Mouse (Mus musculus) cerebellum, postnatal 10 days (tissue): ENCODE results near the gene Taar7e.
"Not testable (repeated sequence)": the region's sequence is repeated elsewhere in the genome, so short reads cannot be mapped to it uniquely, and the experiment has no call there.

ENCODE experiments used
- DNase-seq, 2 experiments: peaks; one replicate each; pipeline ENCODE4 v3.0.0; 2021; ENCODE audit warnings: mixed read lengths in 2 of 2

Taar7e gene

DNA sequence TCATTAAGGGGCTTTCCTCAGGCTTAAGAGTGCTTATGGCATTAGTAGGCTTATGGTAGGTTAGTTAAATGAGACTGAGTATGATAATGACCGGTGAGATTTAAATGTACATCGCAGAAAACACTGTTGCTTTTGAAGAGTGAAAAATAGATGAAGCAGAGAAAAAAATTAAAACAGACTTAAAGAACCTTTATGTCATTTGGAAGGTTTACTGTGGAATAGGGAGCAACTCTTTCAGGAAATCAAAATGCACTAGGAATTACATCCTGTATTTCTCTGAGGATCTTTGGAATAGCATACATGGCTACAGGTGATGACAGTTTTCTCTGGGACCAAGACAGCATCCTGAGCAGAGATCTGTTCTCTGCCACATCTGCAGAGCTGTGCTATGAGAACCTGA, at the start of gene Taar7e:
Gene Taar7e (plus strand): TSS at position 301 of the 400 bp plus-strand sequence.
- DNase-seq, result no peak

DNA sequence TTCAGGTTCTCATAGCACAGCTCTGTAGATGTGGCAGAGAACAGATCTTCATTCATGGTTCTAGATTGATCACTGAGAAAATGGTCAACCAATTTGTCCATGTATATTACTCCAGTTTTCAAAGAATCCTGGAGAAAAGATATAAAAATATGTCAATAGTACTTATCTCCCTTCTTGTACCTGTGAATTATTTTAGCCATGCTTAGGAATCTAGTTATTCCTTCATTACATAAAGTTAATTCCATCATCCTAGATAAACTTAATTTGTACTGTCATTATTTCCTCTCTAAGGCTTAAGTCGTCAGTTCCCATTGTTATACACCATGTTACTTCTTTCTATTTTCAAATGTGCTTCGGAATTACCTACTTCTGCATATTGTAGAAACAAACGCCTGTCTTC, 44.0 kb upstream of the Taar7e start, which contains the start of gene Taar7a:
Gene Taar7a (minus strand): TSS at position 101 of the 400 bp plus-strand sequence.
- DNase-seq, result no peak

DNA sequence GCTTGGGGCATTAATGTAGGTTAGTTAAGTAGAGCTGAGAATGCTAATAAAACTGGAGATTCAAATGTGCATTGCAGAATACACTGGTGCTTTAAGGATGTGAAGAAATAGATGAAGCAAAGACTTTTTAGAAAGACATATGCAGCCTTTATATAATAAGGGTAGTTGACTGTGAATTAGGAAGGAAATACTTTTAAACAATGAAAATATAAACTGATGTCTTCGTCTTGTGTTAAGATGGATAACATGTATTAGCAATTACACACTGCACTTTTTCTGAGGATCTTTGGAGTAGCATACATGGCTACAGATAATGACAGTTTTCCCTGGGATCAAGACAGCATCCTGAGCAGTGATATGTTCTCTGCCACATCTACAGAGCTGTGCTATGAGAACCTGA, 37.8 kb upstream of the Taar7e start, which contains the start of gene Taar7b:
Gene Taar7b (plus strand): TSS at position 301 of the 400 bp plus-strand sequence.
- no peak for DNase-seq

DNA sequence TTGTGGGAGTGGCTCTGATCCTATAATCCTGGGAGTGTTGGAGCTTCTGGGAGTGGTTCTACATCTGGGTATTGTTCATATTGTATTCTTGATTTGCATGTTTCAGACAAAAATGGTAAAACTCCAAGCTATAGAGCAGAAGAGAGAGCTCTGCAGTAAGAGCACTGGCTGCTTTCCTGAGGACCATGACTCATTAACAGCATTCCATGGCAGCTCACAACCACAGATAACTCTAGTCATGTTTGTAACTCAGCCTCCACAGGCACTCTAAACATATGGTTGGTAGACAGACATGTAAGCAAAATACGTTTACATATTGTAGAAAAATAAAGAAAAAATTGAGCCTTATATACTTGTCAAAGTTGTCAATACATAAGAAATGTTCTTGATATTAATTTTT, 31.0 kb upstream of the Taar7e start:
- no peak for DNase-seq

DNA sequence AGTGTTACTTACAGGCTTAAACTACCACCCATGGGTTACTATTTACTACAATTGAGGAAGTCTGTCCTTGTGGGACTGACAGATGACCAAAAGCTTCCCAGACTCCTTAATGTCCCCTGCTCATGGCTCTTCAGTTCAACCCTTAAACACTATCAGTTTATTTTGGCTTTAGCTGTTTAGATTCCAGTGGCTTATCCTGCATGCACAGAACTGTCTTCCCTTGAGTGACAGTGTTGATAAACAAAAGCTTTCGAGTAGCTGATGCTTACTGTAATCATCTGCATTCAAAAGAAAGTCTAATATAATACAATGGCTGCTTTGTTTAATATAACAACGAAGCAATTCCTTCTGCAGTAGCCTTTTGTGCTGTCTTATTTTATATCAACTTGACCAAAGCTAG, 30.4 kb upstream of the Taar7e start:
- DNase-seq, result no peak

DNA sequence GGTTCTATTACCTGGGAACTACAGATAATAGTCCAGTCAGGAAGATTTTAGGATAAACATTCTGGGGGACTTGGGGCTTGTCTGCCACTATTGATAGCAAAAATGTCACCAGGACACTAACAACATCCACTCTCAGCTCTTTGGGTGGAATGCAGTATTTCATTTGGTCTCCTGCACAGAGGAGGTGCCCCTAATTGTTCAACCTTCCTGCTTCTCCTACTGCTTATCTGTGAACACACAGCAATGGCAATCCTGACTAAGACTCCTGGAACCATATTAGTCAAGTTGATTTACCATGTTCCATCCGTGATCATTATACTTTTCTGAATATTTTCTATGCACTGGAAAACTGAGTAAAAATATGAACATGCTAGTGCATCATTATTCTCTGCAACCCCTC, 29.3 kb upstream of the Taar7e start:
- no peak for DNase-seq

DNA sequence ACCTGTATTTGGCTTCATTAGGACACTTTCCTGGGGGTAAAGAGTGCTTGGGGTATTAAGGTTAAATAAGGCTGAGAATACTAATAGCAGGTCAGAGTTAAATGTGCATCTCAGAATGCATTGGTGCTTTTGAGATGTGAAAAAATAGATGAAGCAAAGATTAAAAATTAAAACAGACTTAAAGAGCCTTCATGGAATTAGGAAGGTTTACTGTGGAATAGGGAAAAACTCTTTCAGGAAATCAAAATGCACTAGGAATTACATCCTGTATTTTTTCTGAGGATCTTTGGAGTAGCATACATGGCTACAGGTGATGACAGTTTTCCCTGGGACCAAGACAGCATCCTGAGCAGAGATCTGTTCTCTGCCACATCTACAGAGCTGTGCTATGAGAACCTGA, 10.5 kb upstream of the Taar7e start, which contains the start of gene Taar7d:
Gene Taar7d (plus strand): TSS at position 301 of the 400 bp plus-strand sequence.
- DNase-seq, result no peak

DNA sequence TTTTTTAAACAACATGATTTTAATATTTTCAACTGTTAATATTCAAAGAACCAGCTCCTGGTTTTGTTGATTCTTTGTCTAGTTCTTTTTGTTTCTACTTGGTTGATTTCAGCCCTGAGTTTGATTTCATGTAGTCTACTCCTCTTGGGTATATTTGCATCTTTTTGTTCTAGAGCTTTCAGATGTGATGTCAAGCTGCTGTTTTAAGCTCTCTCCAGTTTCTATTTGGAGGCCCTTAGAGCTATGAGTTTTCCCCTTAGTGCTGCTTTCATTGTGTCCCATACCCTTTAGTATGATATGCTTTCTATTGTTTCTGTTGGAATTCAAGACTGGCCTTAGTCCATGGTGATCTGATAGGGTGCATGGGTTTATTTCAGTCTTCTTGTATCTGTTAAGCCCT, 6.1 kb upstream of the Taar7e start:
- no peak for DNase-seq

DNA sequence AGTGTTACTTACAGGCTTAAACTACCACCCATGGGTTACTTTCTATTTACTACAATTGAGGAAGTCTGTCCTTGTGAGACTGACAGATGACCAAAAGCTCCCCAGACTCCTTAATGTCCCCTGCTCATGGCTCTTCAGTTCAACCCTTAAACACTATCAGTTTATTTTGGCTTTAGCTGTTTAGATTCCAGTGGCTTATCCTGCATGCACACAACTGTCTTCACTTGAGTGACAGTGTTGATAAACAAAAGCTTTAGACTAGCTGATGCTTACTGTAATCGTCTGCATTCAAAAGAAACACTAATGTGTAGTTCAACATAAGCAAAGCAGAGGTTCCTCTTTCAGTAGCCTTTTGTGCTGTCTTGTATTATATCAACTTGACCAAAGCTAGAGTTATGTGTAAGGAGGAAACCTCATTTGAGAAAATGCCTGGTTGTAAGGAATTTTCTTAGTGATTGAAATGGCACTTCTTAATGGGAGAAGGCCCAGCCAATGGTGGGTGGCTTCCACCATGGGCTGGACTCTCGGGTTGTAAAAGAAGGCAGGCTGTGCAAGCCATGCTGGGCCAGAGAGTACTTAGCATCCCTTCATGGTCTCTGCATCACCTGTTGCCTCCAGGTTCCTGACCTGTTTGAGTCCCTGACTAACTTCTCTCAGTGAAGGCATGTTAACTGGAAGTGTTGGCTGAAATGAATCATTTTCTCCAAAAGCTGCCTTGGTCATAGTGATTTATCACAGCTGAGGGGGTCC, 2.9 kb downstream of the Taar7e start:
- no peak for DNase-seq

DNA sequence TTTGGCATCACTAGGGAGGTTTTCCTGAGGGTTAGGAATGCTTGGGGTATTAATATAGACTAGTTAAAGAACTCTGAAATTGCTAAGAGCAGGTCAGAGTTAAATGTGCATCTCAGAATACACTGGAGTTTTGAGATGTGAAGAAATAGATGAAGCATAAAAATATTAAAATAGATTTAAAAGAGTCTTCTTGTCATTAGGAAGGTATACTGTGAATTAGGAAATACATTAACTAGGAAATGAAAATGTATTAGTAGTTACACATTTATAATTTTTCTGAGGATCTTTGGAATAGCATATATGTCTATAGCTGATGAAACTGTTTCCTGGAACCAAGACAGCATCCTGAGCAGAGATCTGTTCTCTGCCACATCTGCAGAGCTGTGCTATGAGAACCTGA, 11.8 kb downstream of the Taar7e start, which contains the start of gene Taar7f:
Gene Taar7f (plus strand): TSS at position 301 of the 400 bp plus-strand sequence.
- no peak for DNase-seq

DNA sequence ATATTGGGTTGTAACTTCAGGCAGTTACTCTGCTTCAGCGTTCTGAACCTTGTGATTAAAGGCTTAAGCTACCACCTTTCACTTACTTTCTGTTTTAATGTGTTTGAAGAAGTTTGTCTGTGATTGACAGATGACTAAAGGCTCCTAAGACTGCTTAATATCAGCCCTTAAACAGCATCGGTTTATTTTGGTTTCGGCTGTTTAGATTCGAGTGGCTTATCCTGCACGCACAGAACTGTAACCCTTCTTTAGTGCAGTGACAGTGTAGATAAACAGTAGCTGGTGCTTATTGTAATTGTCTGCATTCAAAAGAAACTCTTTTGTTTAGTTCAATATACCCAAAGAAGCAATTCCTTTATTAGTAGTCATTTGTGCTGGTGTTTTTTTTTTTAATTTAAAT, 14.6 kb downstream of the Taar7e start:
- no peak for DNase-seq

DNA sequence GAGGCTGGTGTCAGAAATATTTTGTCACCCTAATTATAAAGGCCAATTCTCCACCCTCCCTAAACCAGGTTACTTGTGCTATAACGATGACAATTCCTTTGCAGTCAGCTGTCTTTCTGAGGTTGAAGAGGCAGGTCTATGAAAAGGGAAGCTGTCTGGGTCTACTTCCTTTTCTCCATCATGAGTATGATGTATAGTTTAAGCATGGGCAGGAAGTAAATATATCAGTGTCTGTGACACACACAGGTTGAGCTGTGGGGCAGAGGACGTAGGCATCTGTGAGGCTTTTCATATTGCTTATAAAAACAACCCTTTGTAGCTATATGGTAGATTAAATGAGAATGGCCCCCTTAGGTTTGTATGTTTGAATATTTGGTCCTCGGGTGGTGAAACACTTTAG, 21.6 kb downstream of the Taar7e start:
- no peak for DNase-seq

DNA sequence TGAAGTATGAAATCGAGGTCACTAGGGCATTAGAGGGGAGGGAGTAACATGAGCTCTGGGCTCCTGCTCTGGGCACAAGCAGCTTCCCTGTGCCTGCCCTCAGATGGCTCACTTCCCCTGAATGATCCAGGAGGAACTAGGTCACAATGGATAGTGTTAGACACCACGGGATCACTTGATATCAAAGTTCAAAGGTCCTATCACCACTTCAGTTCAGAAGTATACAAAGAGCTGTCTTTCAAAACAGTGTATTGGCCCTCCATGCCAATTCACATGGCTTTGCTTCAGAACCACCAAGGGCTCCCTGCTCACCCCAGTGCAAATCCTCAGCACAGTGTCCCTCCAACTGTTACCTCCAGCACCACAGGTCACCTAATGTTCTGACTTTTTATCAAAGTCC, 37.3 kb downstream of the Taar7e start:
- not testable (repeated sequence) for DNase-seq

DNA sequence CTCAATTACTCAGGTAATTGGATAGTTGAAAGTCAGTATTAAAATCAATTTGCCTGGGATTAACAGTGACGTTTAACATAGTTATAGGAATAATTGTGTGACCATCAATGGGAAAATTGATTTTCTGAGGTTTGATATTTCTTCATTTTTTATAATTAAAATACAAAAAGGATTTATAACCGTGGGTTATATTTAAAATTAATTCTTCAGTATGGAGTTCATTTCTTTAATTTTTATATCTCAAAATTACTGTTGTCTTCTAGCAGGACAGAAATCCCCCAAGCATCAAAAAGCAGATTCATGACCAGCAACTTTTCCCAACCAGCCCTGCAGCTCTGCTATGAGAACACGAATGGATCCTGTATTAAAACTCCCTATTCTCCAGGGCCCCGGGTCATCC, 38.8 kb downstream of the Taar7e start, which contains the start of gene Taar8a:
Gene Taar8a (plus strand): TSS at position 301 of the 400 bp plus-strand sequence.
- DNase-seq, result not testable (repeated sequence)

DNA sequence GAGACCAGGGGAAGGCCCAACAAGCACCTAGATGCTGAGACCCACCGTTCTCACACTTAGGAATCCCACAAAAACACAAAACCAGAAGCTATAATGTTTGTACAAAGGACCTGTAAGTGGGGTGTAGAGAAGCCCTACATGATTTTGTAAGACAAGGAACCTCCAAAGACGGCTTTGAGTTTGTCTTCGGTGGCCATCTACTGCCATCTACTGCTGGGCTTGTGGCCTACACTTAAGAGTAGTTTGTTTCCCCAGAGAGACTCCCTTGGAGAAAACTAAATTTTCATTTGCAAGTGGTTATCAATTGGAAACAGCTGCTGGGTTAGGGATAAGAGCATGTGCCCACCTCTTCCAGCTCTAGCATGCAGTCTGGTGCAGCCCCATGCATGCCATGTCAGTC, 42.8 kb downstream of the Taar7e start:
- peak; percentile 65 to 66 for DNase-seq

DNA sequence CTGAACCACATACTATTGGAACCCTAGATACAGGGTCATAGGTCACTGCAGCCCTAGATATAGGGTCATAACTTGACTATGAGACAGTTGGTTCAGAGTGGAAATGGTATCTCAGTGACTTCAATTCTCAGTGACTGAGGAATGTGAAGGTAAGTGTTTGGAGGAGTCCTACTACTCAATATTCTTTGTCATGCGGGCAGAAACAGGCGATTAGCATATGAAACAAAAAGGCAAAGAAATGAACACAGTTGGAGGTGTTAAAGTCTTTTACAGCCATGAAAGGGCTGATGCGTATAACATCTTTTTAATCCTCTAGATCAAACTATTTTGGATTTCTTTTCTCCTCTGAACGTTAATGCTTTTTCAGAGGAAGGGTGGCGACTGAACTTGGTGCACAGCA, 48.5 kb downstream of the Taar7e start:
- no peak for DNase-seq

DNA sequence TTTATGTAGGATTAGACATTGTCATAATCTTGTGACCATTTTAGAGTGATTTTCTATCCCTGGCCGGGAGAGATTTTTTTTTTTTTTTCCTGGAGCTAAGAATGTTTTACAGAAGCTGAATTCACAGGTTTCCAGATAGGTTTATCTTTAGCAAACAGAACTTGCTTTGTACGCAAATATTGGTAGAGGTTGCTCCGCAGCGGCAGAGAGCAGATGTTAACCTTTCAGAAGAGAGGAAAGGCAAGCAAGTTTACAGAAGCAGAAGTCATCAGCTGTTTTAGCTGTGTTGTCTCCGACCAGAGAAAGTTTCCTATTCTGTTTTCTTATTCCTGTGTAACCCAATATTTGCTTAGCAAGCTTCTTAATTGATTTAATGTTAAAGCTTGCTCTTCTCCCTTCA, 49.1 kb downstream of the Taar7e start:
- no peak for DNase-seq

DNA sequence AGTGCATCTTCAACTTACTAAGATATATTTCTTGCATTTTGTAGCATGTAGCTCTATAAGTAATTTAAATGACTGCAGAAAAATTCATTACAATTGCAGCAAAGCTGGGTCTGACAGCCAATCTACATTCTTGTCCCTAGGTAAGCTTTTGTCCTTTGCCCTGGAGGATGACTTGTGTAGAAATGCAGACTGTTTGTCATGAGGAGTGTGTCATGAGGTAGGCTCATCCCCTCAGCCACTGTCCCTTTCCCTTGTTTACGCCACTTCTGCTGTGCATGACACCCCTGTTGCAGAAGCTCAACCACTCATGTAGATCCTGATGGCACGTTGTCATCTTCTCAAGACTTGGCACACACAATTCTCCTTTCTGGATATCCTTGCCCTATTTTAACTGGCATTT, 49.8 kb downstream of the Taar7e start:
- DNase-seq, result no peak
